Mouse (Mus musculus) spleen, adult 2 months (tissue): ENCODE data around the gene Pitx2. TPM values are rescaled to one million over a fixed set of nuclear protein-coding genes. Genes with fewer than 3 reads are reported as not detected.

ENCODE experiments used
- DNase-seq, 2 experiments: peaks; one replicate each; pipeline versions ENCODE4 v3.0.0 to v3.0.0-alpha.2; 2012 to 2021; ENCODE audit warnings: low spot score in 2 of 2, low read depth in 1 of 2
- H3K27ac ChIP-seq: fragments of 200-500 bp; 2 replicates; pipeline ENCODE4 v1.5.1; 2012; ENCODE audit warnings: low read length, inconsistent platforms; ENCODE audit not compliant: insufficient read depth
- H3K27me3 ChIP-seq: fragments of 200-500 bp; 2 replicates; pipeline ENCODE4 v1.6.1; 2012; ENCODE audit warnings: mild to moderate bottlenecking, moderate library complexity, low read length, inconsistent platforms; ENCODE audit not compliant: control insufficient read depth, insufficient read depth
- H3K36me3 ChIP-seq: fragments of 200-500 bp; 2 replicates; pipeline ENCODE4 v1.6.1; 2012; ENCODE audit warnings: mild to moderate bottlenecking, low read length, inconsistent platforms; ENCODE audit not compliant: control insufficient read depth, insufficient read depth
- H3K4me1 ChIP-seq: fragments of 200-500 bp; 2 replicates; pipeline ENCODE4 v1.6.1; 2011; ENCODE audit warnings: inconsistent platforms; ENCODE audit not compliant: control insufficient read depth, insufficient read depth, insufficient read length
- H3K4me3 ChIP-seq: fragments of 200-500 bp; 2 replicates; pipeline ENCODE4 v1.5.1; 2011; ENCODE audit warnings: mild to moderate bottlenecking, inconsistent platforms; ENCODE audit not compliant: insufficient read depth, insufficient read length; ENCODE audit errors: extremely low read depth
- CTCF ChIP-seq: fragments of 200-500 bp; IDR thresholded peaks from 2 replicates; pipeline ENCODE4 v1.5.1; 2011; ENCODE audit warnings: mild to moderate bottlenecking, inconsistent platforms; ENCODE audit not compliant: insufficient read depth, insufficient read length, insufficient replicate concordance; ENCODE audit errors: extremely low read depth
- POLR2A ChIP-seq: fragments of 200-500 bp; IDR thresholded peaks from 2 replicates; pipeline ENCODE4 v1.6.1; 2011; ENCODE audit warnings: low read depth, low read length, inconsistent platforms
- WGBS: fragments of 180-500 bp; shearing (Covaris S2); methylation state at CpG from one replicate; pipeline ENCODE4 v1.1.7; 2018; 5-methylcytosine and 5-hydroxymethylcytosine counted together
- polyA plus RNA-seq: library from polyadenylated mRNA; depleted of rRNA; stranded (reverse); fragments of >200 nt; gene quantifications from 2 replicates; pipeline ENCODE4 v1.2.3, GENCODE M21; 2012; rRNA removed

Gene Pitx2
- polyA plus RNA-seq, result not detected in 2 replicates

DNA sequence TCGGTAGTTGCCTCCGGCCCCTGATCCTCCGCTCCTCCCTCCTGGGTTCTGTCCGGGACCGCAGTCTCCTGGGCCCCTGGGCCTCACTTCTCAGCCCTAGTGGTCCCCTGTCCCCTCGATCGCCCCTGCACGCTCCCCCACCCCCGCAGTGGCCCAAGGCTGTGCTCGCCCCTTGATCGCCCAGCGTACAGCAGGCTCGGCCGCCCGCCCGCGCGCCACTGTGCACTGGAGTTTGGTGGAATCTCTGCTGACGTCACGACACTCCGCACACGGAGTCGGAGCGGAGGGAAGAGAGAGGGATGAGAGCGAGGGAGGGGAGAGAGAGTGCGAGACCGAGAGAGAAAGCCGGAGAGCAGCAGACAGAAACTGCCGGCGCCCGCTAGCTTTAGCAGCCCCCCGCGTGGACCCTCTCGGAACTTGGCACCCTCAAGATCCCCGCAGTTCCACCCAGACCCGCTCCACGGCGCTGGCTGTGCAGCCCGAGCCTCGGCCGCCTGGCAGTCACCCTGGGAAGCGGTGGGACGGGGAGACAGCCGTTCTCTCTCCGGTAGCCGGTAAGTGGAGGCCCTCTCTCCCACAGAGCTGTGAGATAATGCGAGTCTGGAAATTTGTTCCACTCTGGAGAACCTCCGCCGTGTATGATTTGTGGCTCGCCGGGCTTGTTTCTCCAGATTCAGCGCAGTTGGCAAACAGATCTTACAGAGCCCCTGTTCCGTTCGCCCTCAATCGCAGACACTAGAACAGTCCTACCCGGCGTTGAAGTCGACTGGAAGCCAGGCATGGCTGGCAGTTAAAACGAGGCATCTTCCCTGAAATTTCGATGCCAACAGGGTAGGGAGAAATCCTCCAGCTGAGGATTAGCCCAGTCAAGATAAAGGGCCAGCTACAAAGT lies at the start of gene Pitx2:
Gene Pitx2 (plus strand): TSS at position 270 of the 892 bp plus-strand sequence.
- TF ChIP-seq CTCF, result no peak
- TF ChIP-seq POLR2A, result no peak
- peaks cover 36% of the 10 kb centered on the region for H3K27me3 ChIP-seq
- H3K36me3 ChIP-seq, result no peaks in the 10 kb centered on the region
- 4% methylated on average over 59 of the region's 60 CpGs for WGBS
- H3K4me3 ChIP-seq, result no peak within 1 kb of the TSS
- no peaks in the 10 kb centered on the region for H3K4me1 ChIP-seq
- no peak within 1 kb of the TSS for H3K27ac ChIP-seq
- no peak for DNase-seq

DNA sequence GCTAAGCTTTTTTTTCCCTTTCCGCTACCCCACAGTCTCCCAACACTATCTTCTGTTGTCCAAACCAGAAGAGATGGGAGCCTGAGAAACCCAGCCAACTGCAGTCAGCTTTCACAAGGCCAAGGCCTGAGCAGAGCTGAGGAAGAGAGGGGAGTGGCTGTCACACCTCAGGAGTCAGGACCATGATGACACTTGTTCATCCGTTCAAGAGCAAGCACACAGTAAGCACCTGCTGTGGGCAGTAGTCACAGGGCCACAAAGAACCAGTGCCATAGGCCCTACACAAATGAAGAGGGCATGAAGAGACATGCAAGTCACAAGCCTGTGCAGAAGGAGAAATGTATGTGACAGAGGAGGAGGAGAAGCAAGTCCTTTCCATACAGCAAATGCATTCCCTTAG lies 49.7 kb upstream of the Pitx2 start:
- no peak for TF ChIP-seq POLR2A
- WGBS, result 84% methylated on average over 2 of the region's 2 CpGs
- Histone ChIP-seq H3K4me1 (no peaks in the 10 kb centered on the region), H3K4me3 (no peak overlapping the region), H3K27me3 (no peaks in the 10 kb centered on the region), H3K27ac (no peak overlapping the region), H3K36me3 (no peaks in the 10 kb centered on the region)
- DNase-seq, result no peak

DNA sequence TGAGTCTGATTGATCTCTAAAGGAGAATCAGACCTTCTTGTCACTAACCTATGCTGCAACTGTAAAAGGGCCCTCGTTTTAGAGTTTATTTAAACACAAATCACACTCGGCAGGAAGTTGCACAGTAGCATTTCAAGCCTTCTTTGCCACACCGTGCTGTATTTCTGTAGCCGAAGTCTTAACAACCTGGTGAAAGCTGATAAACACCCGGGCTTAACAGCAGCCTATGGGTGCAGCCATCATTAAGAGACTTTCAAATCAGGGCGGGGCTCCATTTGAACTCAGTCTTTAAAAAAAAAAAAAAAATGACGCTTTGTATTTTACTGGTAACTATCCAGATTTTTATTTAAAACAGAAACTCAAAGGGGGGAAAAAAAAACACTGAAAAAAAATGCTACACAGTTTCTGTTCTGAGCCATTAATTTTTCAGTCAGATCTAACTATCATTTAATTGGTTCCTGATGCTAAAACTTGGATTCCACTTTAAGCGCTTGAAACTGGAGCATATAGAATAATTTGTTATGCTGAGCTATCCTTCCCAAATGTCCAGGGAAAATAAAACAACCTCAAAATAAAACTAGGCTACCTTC lies 48.5 kb upstream of the Pitx2 start:
- no peak for DNase-seq
- WGBS, result 54% methylated on average over 8 of the region's 8 CpGs
- Histone ChIP-seq H3K27ac (no peak overlapping the region), H3K36me3 (no peaks in the 10 kb centered on the region), H3K4me3 (no peak overlapping the region), H3K27me3 (no peaks in the 10 kb centered on the region), H3K4me1 (no peaks in the 10 kb centered on the region)
- no peak for TF ChIP-seq CTCF
- TF ChIP-seq POLR2A, result no peak

DNA sequence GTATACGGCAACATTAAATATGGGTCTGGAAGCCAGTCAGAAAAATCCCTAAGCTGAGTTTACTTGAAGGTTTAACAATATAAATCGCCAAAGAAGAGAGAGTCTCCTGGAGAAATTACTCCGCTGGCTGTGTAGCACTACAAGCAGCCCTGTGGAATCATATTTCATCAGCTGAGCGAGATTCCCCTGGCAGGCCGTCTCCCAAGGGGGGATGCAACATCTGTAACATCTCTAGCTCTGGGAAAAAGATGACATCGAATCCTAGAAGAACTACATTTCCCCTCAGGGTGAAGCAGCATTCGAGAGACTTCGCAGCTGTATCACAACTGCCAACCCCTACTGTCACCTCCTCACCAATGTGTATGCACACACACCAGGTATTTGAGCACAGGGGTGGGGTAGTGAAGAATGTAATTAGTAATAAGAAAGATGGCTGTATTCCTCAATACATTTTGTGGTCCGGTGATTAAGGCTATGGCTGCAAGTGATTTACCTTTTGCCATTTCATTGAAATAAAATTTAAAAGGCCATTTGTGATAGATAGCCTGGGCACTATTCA lies 40.8 kb upstream of the Pitx2 start:
- DNase-seq, result no peak
- no peaks in the 10 kb centered on the region for H3K4me1 ChIP-seq
- no peaks in the 10 kb centered on the region for H3K36me3 ChIP-seq
- TF ChIP-seq CTCF, result no peak
- TF ChIP-seq POLR2A, result no peak
- H3K27ac ChIP-seq, result no peak overlapping the region
- no peaks in the 10 kb centered on the region for H3K27me3 ChIP-seq
- WGBS, result 74% methylated on average over 9 of the region's 9 CpGs
- no peak overlapping the region for H3K4me3 ChIP-seq

GRCm38 (mm10) chr3:129161333-129162035 lies 38.2 kb upstream of the Pitx2 start:
- Histone ChIP-seq H3K36me3 (no peaks in the 10 kb centered on the region), H3K27me3 (no peaks in the 10 kb centered on the region), H3K4me3 (no peak overlapping the region), H3K4me1 (no peaks in the 10 kb centered on the region), H3K27ac (no peak overlapping the region)
- WGBS, result 81% methylated on average over 11 of the region's 11 CpGs
- TF ChIP-seq POLR2A, result no peak
- no peak for TF ChIP-seq CTCF
- DNase-seq, result no peak

DNA sequence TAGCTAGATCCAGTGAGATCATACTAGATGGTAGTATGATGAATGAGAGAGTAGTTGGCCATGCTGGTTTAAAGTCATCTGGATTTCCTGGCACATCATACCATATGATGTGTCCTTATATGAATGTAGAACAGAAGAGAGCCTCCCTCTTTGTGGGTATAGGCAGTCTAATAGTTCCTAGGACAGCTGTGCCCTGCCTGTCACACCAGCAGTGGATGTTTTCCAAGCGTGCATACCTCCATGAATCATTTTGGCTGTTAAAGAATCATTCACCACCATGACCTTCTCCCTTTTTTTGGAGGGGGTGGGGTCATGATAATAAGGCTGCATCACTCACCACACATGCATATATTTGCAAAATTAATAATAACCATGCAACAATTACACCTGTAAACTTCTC lies 35.4 kb upstream of the Pitx2 start:
- H3K4me1 ChIP-seq, result no peaks in the 10 kb centered on the region
- DNase-seq, result no peak
- no peaks in the 10 kb centered on the region for H3K36me3 ChIP-seq
- TF ChIP-seq CTCF (no peak), POLR2A (no peak)
- WGBS, result 72% methylated on average over 1 of the region's 1 CpGs
- H3K27ac ChIP-seq, result no peak overlapping the region
- no peaks in the 10 kb centered on the region for H3K27me3 ChIP-seq
- H3K4me3 ChIP-seq, result no peak overlapping the region

DNA sequence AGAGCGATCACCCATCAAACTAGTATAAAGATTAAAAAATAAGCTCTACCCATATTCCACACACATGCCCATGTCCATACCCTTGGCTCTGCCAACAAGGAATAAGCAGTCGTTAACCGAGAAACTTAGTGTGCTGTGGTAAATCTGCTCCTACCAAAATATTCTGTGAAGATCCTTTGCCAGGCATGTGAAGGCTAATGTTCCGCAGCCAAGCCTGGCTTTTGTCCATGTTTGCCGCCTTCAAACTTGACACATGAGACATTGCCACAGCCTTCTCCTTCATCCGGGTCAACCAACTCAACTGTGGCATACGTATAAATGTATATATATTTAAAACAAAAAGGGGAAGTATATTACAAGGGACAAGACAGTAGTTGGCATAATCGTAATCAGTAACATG lies 34.0 kb upstream of the Pitx2 start:
- WGBS, result 84% methylated on average over 8 of the region's 8 CpGs
- Histone ChIP-seq H3K27ac (no peak overlapping the region), H3K36me3 (no peaks in the 10 kb centered on the region), H3K4me3 (no peak overlapping the region), H3K27me3 (no peaks in the 10 kb centered on the region), H3K4me1 (no peaks in the 10 kb centered on the region)
- TF ChIP-seq POLR2A, result no peak
- no peak for TF ChIP-seq CTCF
- DNase-seq, result no peak
